Mouse (Mus musculus) spleen, postnatal 4 days (tissue): ENCODE results near the gene Lyrm7.
"Not testable (repeated sequence)": the region's sequence is repeated elsewhere in the genome, so short reads cannot be mapped to it uniquely, and the experiment has no call there.

Source experiments
- DNase-seq, 2 experiments: peaks; one replicate each; pipeline ENCODE4 v3.0.0; 2022; ENCODE audit warnings: low spot score in 2 of 2

Lyrm7 gene

GRCm38 (mm10) chr11:54860256-54861038, at the start of gene Lyrm7:
Gene Lyrm7 (minus strand): TSS chr11:54860916.
- DNase-seq, result peak; percentile 96 to 98

DNA sequence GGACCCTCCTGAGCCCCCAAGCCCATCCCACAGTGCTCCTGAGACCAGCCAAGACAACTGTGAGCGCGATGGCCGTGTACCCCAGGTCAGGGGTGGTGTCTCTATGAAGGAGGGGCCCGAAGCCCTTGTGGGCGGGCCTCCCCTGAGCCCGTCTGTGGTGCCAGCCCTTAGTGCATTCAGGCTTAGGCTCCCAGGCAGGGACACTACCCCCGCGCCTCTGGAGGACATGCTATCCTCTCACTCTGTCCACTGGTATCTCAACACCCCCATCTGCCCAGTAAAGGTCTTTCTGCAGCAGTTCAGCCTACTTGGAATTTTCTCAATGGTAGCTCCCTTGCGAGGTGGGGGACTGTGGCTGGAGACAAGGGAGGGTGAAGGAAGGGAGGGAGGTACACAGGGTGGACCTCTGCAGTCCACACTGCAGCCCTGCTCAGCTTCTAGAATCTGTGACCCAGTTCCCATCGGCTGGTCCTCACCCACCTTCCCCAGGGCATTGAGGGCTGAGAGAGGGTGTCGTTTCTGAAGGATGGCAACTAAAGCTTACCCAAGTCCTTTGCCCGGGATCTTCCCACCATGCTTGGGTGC, 49.5 kb upstream of the Lyrm7 start:
- no peak for DNase-seq

GRCm38 (mm10) chr11:54909273-54909672, 48.6 kb upstream of the Lyrm7 start:
- no peak for DNase-seq

DNA sequence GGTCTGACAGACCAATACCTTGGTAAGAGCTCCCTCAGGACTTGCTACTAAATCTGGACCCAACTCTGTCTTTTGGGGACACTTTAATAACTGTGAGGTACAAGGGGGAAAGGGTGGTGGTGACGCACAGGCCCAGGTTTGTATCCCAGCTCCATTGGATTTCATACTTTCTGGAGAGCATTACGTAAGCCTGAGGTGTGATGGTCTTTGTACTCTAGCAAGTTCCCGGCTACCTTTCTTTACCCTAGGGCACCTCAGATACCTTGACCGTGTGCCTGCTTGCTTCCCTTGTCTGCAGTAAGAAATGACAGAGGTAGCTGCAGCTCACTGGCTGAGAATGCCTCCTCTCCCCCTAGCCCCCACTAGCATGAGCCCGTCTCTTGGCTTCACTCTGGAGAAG, 46.5 kb upstream of the Lyrm7 start:
- no peak for DNase-seq

- DNase-seq, result no peak
Measured at GRCm38 (mm10) chr11:54906466-54906865, 45.8 kb upstream of the Lyrm7 start.

DNA sequence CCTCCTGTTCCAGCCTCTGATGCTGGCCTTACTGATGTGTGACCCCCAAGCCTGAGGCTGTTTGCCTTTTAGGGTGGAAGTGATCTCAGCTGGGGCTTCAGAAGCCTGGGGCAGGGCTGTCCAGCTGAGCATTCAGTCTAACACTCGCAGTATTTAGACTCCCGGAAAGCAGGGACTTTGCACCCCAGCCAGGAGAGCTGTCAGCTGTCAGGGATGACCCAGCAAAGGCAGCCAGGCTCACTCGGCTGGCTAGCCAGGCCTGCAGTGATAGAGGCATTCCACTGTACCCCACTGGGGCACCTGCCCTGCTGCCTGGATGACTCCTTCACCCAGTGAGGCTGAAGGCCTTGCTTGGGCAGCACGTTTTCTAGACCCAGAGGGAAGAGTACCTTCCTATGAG, 45.2 kb upstream of the Lyrm7 start:
- DNase-seq, result no peak

- no peak for DNase-seq
Measured at GRCm38 (mm10) chr11:54905086-54905485, 44.4 kb upstream of the Lyrm7 start.

DNA sequence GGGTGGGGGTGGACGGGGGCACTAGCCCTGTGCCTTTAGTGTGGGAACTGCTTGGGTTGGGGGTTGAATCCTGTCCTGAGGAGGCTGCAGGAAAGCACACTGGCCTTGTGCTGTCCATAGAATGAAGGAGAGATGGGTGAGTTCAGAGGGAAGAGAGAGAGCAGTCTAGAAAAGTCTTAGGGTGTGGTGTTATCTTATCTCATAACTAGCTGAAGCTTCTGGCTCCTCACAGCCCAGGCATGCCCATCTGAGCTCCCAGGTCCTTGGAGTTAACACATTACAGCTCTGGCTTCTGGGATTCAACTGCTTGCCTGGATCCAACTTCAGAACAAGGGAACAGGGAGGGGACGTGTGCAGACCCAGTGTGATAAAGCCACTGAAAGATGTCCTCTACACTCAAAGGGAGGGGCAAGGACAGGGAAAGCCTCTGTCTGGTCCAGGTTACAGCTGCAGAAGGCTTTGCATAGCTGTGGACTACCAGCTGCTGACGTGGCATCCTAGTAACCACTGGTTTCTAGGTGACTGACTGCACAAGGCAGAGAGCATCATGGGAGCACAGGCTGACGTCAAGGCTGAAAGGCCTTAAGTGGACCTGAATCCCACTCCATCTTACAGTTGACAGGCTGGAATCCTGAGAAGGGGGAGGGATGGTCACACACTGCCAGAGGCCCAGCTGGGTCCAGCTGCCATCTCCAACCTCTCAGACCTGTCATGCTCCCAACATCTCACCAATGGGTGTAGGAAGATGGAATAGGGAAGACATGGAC, 43.4 kb upstream of the Lyrm7 start:
- DNase-seq, result no peak

- DNase-seq, result no peak
Measured at GRCm38 (mm10) chr11:54903339-54903738, 42.6 kb upstream of the Lyrm7 start.

DNA sequence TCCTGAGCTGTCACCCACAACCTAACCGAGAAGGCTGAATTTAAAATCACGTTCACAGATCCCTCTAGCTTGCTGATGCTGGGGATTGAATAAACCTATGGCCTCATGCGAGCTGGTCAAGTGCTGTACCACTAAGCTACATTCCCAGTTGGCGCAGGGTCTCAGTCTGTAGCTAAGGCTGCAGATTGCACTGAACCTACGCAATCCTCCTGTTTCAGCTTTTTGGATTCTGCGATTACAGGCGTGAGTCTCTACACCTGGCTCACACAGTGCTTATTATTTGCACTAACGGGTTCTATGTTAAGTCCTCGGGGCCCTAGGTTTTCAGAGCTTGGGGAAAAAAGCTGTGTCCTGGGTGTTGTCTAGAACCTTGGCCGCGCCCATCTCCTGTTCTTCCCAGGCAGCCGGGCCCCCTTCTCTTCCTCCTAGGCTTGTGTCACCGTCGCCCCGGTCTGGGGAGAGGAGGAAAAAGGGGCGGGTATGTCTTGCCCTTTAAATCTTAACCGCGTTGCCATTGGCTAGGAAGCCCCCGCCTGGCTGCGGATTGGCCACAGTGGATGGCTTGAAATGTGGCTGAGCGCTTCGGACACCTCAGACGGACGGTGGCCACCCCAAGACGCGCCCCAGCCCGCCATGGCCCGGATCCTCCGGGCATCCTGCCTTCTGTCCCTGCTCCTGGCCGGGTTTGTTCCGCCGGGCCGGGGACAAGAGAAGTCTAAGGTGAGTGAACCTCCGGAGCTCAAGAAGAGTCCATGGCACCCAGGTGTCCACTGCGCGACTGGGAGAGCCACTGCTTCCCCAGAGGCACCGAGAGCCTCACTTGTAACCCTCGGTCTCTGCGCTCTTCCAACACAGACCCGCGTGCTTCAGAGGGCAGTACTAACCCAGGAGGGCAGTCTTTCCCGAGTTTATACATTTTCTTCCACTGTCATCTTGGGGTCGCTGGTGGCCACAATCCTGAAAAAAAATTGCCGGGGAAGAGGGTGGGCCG, 41.9 kb upstream of the Lyrm7 start, which contains the start of gene Gpx3:
Gene Gpx3, plus strand, starts transcription at position 121 of the 991 bp plus-strand sequence.
- peak in 1 of 2 experiments; percentile 23 for DNase-seq

- no peak for DNase-seq
Measured at GRCm38 (mm10) chr11:54899657-54900056, 38.9 kb upstream of the Lyrm7 start.

- no peak for DNase-seq
Measured at GRCm38 (mm10) chr11:54897470-54897869, 36.8 kb upstream of the Lyrm7 start.

GRCm38 (mm10) chr11:54896646-54897045, 35.9 kb upstream of the Lyrm7 start:
- DNase-seq, result not testable (repeated sequence)

- no peak for DNase-seq
Measured at GRCm38 (mm10) chr11:54894589-54894988, 33.9 kb upstream of the Lyrm7 start.

DNA sequence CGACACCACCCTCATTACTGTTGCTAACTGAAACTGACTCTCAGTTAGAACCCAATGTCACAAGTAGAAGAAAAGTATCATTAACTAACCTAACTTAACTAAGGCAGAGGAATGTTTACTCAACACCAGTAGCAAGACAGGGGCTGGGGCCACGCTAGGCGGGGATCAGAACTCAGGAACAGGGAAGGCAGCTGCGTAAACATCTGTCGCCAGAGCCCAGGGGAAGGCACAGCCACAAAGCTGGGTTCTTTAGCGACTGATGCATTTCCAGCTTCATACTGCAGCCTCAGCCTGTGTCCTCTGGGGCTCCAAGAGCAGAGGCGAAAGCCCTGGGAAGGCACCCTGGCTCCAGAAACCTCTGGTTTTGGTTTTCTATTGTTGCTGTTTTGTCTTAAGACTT, 31.4 kb upstream of the Lyrm7 start:
- no peak for DNase-seq

GRCm38 (mm10) chr11:54891341-54891740, 30.6 kb upstream of the Lyrm7 start:
- no peak for DNase-seq

DNA sequence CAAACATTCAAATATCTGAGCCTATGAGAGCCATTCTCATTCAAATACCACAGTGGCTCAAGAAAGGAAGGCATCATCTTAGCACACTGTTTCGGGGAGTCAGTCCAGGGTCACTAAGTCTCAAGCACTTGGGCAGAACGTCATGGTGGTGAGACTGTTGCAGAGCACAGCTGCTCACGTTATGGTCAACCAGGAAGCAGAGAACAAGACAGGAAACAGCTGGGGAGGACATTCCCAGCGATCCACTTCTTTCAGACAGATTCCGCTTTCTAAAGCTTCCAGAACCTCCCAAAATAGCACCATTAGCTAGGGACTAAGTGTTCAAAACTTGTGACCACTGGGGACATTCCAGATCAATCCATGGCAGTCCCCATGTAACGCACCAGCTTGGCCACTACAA, 27.2 kb upstream of the Lyrm7 start:
- no peak for DNase-seq

GRCm38 (mm10) chr11:54885406-54885805, 24.7 kb upstream of the Lyrm7 start:
- DNase-seq, result no peak

DNA sequence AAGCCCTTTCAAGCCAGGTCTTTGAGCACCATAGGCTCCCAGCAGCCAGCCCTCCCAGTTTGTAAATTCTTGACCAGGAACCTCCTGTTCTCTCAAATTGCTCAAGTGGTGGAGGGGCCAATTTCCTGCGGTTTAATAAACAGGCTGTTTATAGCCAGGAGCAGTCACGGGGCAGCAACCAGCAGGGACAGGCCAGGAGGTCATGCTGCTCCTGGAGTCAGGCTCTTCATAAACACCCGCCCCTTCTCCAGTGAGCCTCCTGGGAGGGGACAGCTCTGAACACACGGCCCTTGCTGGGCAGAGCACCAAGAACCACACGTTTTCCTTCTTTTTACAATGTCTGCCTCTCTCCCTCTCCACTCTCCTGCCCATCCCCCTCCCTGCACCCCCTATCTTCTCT, 24.2 kb upstream of the Lyrm7 start:
- peak; percentile 20 to 61 for DNase-seq

- peak in 1 of 2 experiments; percentile 55 for DNase-seq
Measured at GRCm38 (mm10) chr11:54884197-54884828, 23.6 kb upstream of the Lyrm7 start.

DNA sequence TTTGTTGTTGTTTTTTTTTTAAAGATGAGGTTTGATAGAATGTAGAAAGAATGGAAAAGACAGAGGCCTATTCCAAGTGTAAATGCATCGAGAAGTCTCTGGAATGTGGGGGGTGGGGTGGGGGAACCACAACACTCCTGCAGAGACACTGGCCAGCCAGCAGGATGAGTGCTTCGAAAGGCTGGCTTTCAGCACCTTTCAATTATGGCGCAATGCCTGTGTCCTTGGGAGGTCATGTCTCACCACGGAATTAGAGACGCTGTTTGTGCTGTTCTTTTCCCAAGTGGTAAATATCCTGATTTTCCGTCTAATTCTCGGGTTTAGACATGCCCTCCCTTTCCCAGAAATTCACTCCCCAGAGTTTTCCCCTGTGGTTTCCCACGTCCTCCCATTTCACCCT, 22.0 kb upstream of the Lyrm7 start:
- no peak for DNase-seq
